Mouse (Mus musculus): ENCODE results near the gene Mroh7.
"Not testable (repeated sequence)": the region's sequence is repeated elsewhere in the genome, so short reads cannot be mapped to it uniquely, and the experiment has no call there.

The Mroh7 gene

DNA sequence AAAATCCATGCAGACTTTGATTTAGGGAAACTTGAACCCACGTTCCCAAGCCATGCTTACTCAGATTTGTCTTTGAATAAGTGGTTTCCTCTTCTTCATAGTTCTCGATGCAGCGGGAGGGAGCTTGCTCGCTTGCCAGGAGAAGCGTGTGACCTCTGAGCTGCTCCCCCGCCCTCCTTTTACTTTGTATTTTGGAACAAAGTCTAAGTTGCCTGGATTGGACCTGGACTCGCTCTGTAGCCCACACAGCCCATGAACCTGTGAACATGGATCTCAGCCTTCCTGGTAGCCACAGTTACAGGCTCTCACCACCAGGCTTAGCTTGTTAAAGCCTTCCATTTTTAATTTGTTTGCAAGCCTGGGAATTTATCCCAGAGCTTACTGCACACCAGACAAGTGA is at the start of gene Mroh7:
Mroh7 (minus strand) TSS at position 112 of the 400 bp plus-strand sequence.
- ATAC-seq (ENCODE audit: low TSS enrichment): no peak

- ATAC-seq (ENCODE audit: low TSS enrichment): peak; percentile 22; the same call in 1 of the 2 replicates
These were observed 49.3 kb upstream of the Mroh7 start for GRCm38 (mm10) chr4:106780045-106780444.

GRCm38 (mm10) chr4:106778116-106778788 is 47.5 kb upstream of the Mroh7 start:
- peak; percentile 76 for ATAC-seq (ENCODE audit: low TSS enrichment)

GRCm38 (mm10) chr4:106776998-106777397 is 46.3 kb upstream of the Mroh7 start:
- peak; percentile 78 for ATAC-seq (ENCODE audit: low TSS enrichment)

DNA sequence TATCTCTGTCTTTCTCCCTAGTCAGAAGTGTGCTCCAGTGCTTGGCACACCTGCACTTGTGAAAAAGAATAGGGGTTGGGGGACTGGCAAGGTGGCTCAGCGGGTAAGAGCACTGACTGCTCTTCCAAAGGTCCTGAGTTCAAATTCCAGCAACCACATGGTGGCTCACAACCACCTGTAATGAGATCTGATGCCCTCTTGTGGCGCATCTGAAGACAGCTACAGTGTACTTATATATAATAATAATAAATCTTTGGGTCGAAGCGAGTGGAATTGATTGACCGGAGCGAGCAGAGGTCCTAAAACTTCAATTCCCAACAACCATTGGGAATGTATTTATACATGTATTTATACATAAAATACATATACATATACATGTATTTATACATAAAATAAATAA is 45.0 kb upstream of the Mroh7 start:
- ATAC-seq (ENCODE audit: low TSS enrichment): not testable (repeated sequence)

DNA sequence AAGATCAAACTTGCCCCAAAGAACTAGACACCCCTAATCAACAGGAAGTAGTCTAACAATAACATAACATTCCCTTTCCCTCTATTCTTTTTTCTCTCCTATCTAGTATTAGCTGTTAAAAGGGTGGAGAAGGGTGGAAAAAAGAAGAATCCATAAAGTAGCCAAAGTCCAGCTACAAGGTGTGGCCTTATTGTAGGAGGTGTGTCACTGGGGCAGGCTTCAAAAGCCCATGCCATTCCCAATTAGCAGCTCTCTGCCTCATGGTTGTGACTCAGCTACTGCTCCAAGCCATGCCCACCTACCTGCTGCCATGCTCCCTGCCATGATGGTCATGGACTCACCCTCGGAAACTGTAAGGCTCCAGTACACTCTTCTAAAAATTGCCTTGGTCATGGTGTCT is 41.8 kb upstream of the Mroh7 start:
- ATAC-seq (ENCODE audit: low TSS enrichment): no peak

DNA sequence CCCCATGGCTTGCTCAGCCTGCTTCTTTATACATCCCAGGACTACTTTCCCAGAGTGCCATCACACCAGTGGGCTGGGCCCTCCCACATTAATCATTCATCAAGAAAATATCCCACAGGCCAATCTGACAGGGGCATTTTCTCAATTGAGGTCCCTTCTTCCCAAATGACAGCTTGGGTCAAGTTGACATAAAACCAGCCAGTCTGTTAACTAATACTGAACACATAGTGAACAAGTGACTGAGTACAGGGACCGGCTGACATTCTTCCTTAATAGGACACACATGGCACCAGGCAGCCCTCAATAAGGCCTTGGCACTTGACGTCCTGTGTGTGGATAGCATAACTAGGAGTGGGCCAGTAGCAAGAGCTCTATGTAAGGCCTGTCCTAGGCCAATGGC is 38.6 kb upstream of the Mroh7 start:
- no peak for ATAC-seq (ENCODE audit: low TSS enrichment)

GRCm38 (mm10) chr4:106764166-106764565 is 33.4 kb upstream of the Mroh7 start:
- no peak for ATAC-seq (ENCODE audit: low TSS enrichment)

GRCm38 (mm10) chr4:106751726-106752125 is 21.0 kb upstream of the Mroh7 start:
- no peak for ATAC-seq (ENCODE audit: low TSS enrichment)

GRCm38 (mm10) chr4:106749699-106750098 is 19.0 kb upstream of the Mroh7 start:
- ATAC-seq (ENCODE audit: low TSS enrichment): peak; percentile 96

GRCm38 (mm10) chr4:106747001-106747580 is 16.4 kb upstream of the Mroh7 start:
- no peak for ATAC-seq (ENCODE audit: low TSS enrichment)

GRCm38 (mm10) chr4:106745862-106746261 is 15.1 kb upstream of the Mroh7 start:
- no peak for ATAC-seq (ENCODE audit: low TSS enrichment)

- ATAC-seq (ENCODE audit: low TSS enrichment): no peak
These were observed 7.2 kb upstream of the Mroh7 start for GRCm38 (mm10) chr4:106737904-106738303.

- ATAC-seq (ENCODE audit: low TSS enrichment): not testable (repeated sequence)
These were observed 6.2 kb upstream of the Mroh7 start for GRCm38 (mm10) chr4:106736884-106737283.

GRCm38 (mm10) chr4:106733636-106734035 is 2.9 kb upstream of the Mroh7 start, which contains the start of gene Fam151a:
Fam151a (plus strand) TSS chr4:106733889.
- ATAC-seq (ENCODE audit: low TSS enrichment): no peak

GRCm38 (mm10) chr4:106720631-106721030 is 10.1 kb downstream of the Mroh7 start:
- no peak for ATAC-seq (ENCODE audit: low TSS enrichment)

- no peak for ATAC-seq (ENCODE audit: low TSS enrichment)
These were observed 17.1 kb downstream of the Mroh7 start for GRCm38 (mm10) chr4:106713622-106714021.

- peak; percentile 43 for ATAC-seq (ENCODE audit: low TSS enrichment)
These were observed 22.3 kb downstream of the Mroh7 start for GRCm38 (mm10) chr4:106708408-106708807.

DNA sequence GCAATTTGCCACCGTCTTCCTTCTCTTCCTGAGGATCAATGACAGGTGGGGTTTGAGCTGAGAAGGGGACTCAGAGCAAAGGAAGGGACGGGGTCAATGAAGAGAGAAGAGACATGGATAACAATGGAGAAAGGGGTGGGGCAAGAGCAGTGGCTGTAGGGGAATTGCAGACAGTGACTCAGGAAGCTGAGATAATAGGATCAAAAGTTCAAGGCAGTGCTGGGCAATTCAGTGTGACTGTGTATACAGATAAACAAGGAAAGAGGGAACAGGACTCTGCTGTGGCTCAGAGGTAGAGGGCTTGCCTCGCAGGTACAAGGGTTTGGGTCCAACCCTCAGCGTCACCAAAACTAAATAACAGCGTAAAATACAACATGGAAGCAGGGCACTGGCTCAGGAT is 22.8 kb downstream of the Mroh7 start:
- no peak for ATAC-seq (ENCODE audit: low TSS enrichment)

- ATAC-seq (ENCODE audit: low TSS enrichment): no peak
These were observed 25.5 kb downstream of the Mroh7 start for GRCm38 (mm10) chr4:106705096-106705665.

- ATAC-seq (ENCODE audit: low TSS enrichment): peak; percentile 81
These were observed 26.3 kb downstream of the Mroh7 start for GRCm38 (mm10) chr4:106704416-106704815.

GRCm38 (mm10) chr4:106703956-106704355 is 26.8 kb downstream of the Mroh7 start:
- ATAC-seq (ENCODE audit: low TSS enrichment): no peak

DNA sequence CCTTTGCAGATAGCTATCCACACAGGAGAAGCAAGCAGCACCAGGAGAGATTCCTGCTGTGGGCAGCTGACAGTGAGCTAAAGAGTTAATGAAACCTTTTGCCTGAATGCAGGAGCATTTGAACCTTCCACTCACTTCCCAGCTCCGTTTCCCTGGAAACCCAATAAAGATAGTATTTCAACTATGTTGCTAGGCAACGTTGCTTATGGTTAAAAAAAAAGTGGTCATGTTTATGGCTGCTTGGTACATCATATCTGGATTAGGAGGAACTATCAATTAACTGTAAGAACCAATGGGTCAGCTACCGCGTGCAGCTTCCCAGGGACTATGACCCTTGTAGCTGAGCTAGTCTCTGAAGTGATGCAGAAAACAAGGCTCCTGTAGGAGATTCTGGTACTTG is 29.9 kb downstream of the Mroh7 start:
- peak; percentile 18 for ATAC-seq (ENCODE audit: low TSS enrichment)

Measured in frontal cortex, adult (tissue).